Mouse (Mus musculus) kidney, embryonic 14.5 days (tissue): Measurements from ENCODE around the gene Olfr266. TPM values are rescaled to one million over a fixed set of nuclear protein-coding genes. Genes with fewer than 3 reads are reported as not detected.

Experiments used
- ATAC-seq: fragments of 200-750 bp; cut with Nextera tagmentation; 2 replicates; pipeline ENCODE4 v1.8.0; 2017; ENCODE audit warnings: moderate number of reproducible peaks, mild to moderate bottlenecking, moderate TSS enrichment, moderate library complexity; ENCODE audit not compliant: low FRiP score, low TSS enrichment
- H3K27ac ChIP-seq: fragments of 300-500 bp; sonication (generic); 2 replicates; pipeline ENCODE4 v1.5.1; 2014; ENCODE audit warnings: low read depth, mild to moderate bottlenecking, low read length, moderate library complexity, mixed read lengths
- H3K27me3 ChIP-seq: fragments of 300-500 bp; sonication (generic); 2 replicates; pipeline ENCODE4 v1.6.1; 2014; ENCODE audit warnings: mild to moderate bottlenecking, low read length; ENCODE audit not compliant: control insufficient read depth, insufficient read depth
- H3K36me3 ChIP-seq: fragments of 300-500 bp; sonication (generic); 2 replicates; pipeline ENCODE4 v1.6.1; 2014; ENCODE audit warnings: low read length, mixed read lengths; ENCODE audit not compliant: control insufficient read depth, insufficient read depth
- H3K4me1 ChIP-seq: fragments of 300-500 bp; sonication (generic); 2 replicates; pipeline ENCODE4 v1.6.1; 2014; ENCODE audit warnings: low read length, mixed read lengths; ENCODE audit not compliant: control insufficient read depth, insufficient read depth
- H3K4me2 ChIP-seq: fragments of 300-500 bp; sonication (generic); replicated peaks from 2 replicates; pipeline ENCODE4 v1.6.1; 2014; ENCODE audit warnings: low read depth, mild to moderate bottlenecking, low read length
- H3K4me3 ChIP-seq: fragments of 300-500 bp; sonication (generic); 2 replicates; pipeline ENCODE4 v1.5.1; 2014; ENCODE audit warnings: mild to moderate bottlenecking, low read length
- H3K9ac ChIP-seq: fragments of 300-500 bp; sonication (generic); 2 replicates; pipeline ENCODE4 v1.6.1; 2014; ENCODE audit warnings: low read depth, mild to moderate bottlenecking, low read length, moderate library complexity
- H3K9me3 ChIP-seq: fragments of 300-500 bp; sonication (generic); 2 replicates; pipeline ENCODE4 v1.6.1; 2016; ENCODE audit warnings: low read length; ENCODE audit not compliant: control insufficient read depth
- WGBS: fragments of 180-500 bp; shearing (Covaris S2); extraction: QIAGEN DNeasy Blood & Tissue Kit; methylation state at CpG from one replicate; pipeline ENCODE4 v1.1.7; 2014; 5-methylcytosine and 5-hydroxymethylcytosine counted together
- polyA plus RNA-seq: library from polyadenylated mRNA; unstranded; fragments of >200 nt; fragmentation: Nextera tagmentation; extraction: Ambion mirVana; gene quantifications from 2 replicates; pipeline ENCODE4 v1.2.1, GENCODE M21; 2014

Olfr266 gene
- polyA plus RNA-seq, 1 experiment from 2014 or later, result not detected

DNA sequence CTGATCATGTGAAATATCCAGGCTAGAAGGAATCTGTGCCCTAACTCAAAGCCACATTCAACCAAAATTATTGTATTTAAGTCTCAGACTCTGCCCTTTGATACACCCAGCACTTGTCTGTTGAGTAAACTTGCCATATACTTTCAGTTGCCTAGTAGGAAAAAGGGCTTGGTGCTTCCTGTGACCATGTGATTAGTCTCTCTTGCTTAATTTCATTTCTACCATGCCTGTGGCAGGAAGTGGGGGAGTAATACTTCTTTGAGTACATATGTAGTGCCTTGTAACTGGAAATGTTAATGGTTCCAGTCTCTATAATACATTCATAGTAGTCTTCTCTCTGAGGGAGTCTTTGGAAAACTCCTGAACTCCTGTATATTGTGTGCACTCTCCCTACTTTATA, 38.1 kb downstream of the Olfr266 start:
- Histone ChIP-seq H3K4me3 (no peak overlapping the region), H3K4me2 (no peak overlapping the region), H3K4me1 (no peaks in the 10 kb centered on the region), H3K9ac (no peak overlapping the region), H3K36me3 (no peaks in the 10 kb centered on the region), H3K27me3 (no peaks in the 10 kb centered on the region), H3K27ac (no peak overlapping the region), H3K9me3 (no peaks in the 10 kb centered on the region)
- no peak for ATAC-seq

- Histone ChIP-seq H3K36me3 (no peaks in the 10 kb centered on the region), H3K4me2 (no peak overlapping the region), H3K9me3 (no peaks in the 10 kb centered on the region), H3K27me3 (no peaks in the 10 kb centered on the region), H3K4me3 (no peak overlapping the region), H3K4me1 (no peaks in the 10 kb centered on the region), H3K27ac (no peak overlapping the region), H3K9ac (no peak overlapping the region)
- ATAC-seq, result no peak
- WGBS, result 86% methylated on average over 3 of the region's 3 CpGs
Observed at GRCm38 (mm10) chr3:106785130-106785529, 41.0 kb downstream of the Olfr266 start.

DNA sequence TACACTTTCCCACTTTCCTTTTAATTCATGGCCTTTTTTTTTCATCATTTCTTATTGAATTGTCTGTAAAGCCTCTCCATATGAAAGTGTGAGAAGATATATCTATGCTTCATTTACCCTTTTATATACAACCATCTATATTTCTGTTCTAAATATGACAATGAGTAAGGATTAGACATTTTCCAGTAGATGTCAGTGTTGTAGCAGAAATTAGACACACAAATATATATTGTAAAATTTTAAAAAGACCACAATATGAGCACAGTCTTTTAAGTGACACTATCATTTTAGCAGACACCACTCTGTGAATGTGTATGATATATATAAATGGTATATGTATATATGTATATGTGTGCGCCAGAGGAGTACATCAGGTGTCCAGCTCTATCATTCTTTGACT, 54.3 kb downstream of the Olfr266 start:
- H3K9ac ChIP-seq, result no peak overlapping the region
- H3K27ac ChIP-seq, result no peak overlapping the region
- no peaks in the 10 kb centered on the region for H3K4me1 ChIP-seq
- H3K9me3 ChIP-seq, result no peaks in the 10 kb centered on the region
- H3K4me3 ChIP-seq, result no peak overlapping the region
- no peak for ATAC-seq
- no peak overlapping the region for H3K4me2 ChIP-seq
- WGBS, result 81% methylated on average over 1 of the region's 1 CpGs
- H3K27me3 ChIP-seq, result no peaks in the 10 kb centered on the region
- no peaks in the 10 kb centered on the region for H3K36me3 ChIP-seq

Other genes starting within 250 kb of the Olfr266 start
- gene Lrif1, start 141.3 kb downstream of the Olfr266 start, polyA plus RNA-seq, result 22.0 and 24.3 TPM in 2 replicates
- 4.2 and 4.5 TPM in 2 replicates for gene Cd53, start 36.1 kb downstream of the Olfr266 start, polyA plus RNA-seq
- gene Kcna3, start 209.9 kb upstream of the Olfr266 start, polyA plus RNA-seq, result 0.91 and 1.6 TPM in 2 replicates